Mouse (Mus musculus) cerebellum, adult (tissue): ENCODE measurements around the gene Nlk.
"Not testable (repeated sequence)": the region's sequence is repeated elsewhere in the genome, so short reads cannot be mapped to it uniquely, and the experiment has no call there.

Experiments used
- ATAC-seq: cut with Nextera tagmentation; 2 replicates; pipeline ENCODE4 v1.9.2; 2017; ENCODE audit warnings: mild to moderate bottlenecking, moderate library complexity, mixed read lengths; ENCODE audit not compliant: insufficient number of reproducible peaks, low FRiP score, low TSS enrichment

Gene Nlk

GRCm38 (mm10) chr11:78550168-78551058, 146.8 kb downstream of the Nlk start, which contains the start of gene Tmem97:
TSS of gene Tmem97 (minus strand) at chr11:78550777.
- ATAC-seq, result peak; percentile 100

- ATAC-seq, result no peak
These were observed 147.6 kb downstream of the Nlk start for GRCm38 (mm10) chr11:78549491-78549987.

GRCm38 (mm10) chr11:78547718-78548460, 149.3 kb downstream of the Nlk start:
- ATAC-seq, result no peak

DNA sequence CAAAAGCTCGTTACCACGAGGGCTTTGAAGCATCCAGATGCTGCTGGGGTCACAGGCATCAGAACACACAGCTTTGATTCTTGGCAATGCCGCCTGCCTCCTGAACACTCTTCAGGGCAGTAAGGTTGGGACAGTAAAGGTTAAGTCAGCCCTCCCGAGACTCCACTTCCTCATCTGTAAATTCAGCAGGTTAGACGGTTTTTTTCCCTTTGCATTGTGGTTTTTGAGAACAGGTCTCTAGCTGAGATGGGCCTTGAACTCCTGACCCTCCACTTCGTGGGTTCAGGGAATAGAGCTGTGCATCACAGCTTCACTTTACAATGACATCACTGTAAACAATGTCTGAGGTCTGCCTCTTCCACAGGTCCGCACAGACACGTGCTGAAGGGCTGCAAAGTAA, 152.0 kb downstream of the Nlk start:
- ATAC-seq, result no peak

GRCm38 (mm10) chr11:78544449-78545111, 152.6 kb downstream of the Nlk start:
- ATAC-seq, result no peak

DNA sequence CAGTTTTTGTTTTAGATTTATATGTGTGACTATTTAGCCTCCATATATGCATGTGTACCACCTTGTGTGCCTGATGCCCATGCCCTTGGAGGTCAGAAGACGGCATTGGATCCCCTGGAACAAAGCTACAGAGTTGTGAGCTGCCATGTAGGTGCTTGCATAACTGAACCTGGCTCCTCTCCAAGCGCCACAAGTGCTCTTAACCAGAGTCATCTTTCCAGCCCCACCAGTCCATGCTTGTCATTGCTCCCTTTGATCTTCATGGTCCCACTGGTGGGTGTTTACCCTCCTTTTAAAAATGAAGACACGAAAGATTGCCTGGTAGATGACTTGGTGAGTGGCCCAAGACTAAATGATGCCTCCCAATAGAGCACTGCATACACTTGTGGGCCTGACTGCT, 156.8 kb downstream of the Nlk start:
- no peak for ATAC-seq

- ATAC-seq, result no peak
These were observed 160.5 kb downstream of the Nlk start for GRCm38 (mm10) chr11:78536690-78537084.

DNA sequence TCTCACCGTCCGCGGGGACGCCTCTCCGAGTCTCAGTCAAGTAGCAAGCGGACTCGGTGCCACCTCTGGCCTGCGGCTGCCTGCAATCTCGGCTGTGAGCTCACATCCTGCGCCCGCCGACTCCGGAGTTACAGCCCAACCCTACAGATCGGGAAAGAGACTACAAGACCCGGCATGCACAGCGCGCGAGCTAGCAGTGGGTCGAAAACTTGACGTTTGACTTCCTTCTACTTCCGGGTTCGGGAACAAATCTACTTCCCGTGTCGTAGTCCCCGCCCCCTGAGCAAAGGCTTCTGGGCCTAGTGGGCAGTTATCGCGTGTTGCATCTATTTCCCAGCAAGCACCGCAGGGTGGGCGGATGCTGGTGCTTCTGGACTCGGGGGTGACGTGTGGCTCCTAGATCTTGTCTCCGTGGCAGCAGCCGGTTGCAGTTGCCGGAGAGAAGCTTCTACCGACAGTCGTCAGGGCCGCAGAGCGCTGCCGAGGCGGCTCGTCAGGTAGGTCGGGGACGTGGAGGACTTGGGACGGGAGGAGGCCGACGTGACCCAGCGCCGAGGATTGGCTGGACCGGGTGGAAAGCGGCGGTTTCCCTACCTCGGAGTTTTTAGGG, 161.0 kb downstream of the Nlk start, which contains the start of the genes Tnfaip1 and Ift20:
Gene Tnfaip1 (minus strand): TSS at position 253 of the 610 bp plus-strand sequence.
Gene Ift20 (plus strand): TSS at position 282 of the 610 bp plus-strand sequence.
- peak; percentile 96 for ATAC-seq

DNA sequence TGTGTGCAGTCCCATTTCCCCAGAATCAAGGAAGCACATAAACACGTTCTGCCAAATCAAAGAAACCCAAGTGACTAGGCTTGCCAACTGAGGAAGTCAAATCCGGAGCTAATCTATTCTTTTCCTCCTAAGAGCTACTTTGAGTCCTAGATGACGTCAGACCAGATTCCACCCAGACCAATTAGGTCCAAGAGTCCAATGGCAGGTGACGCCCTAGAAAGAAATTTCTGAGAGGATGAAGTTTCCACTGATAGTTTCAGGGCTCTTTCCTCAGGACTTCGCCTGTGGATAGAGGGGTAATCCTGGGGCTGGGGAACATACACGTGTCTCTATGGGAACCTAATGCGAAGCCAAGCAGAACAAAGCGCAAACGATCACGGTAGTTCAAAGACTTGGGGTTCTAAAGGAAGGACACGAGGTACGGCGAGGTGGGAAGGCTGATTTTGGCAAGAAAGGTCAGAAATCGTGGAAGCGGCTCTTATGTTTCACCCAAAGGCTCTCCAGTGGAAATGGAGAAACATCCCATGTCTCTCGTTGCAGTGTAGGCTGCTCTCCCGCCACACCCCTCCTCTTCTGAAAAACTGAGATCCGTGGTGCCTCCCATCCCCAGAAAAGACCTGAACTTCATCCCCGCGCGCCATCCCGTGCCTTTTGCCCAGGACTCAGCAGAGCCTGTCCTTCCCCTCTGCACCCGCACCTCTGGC, 161.6 kb downstream of the Nlk start:
- ATAC-seq, result peak; percentile 22; the same call in 1 of the 2 replicates

DNA sequence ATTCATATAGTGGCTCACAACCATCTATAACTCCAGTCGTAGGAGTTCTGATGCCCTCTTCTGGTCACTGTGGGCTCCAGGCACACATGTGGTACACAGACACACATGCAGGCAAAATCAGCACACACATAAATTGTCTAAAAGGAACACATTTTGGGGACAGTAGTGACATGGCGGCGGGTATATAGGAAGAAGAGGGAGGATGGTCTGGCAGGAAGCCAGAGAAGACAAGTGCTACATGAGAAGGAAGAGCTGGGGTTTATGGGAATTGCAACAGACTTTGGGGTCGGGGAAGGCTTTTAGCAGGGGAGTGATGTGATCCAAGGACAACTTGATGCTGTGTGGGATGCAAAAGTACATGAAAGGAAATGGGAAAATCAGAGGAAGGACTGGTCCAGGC, 162.7 kb downstream of the Nlk start:
- ATAC-seq, result no peak

GRCm38 (mm10) chr11:78531515-78531914, 165.7 kb downstream of the Nlk start:
- ATAC-seq, result not testable (repeated sequence)

GRCm38 (mm10) chr11:78531046-78531445, 166.1 kb downstream of the Nlk start:
- no peak for ATAC-seq

GRCm38 (mm10) chr11:78530001-78530400, 167.2 kb downstream of the Nlk start:
- ATAC-seq, result no peak

GRCm38 (mm10) chr11:78528714-78529113, 168.5 kb downstream of the Nlk start:
- no peak for ATAC-seq

GRCm38 (mm10) chr11:78524838-78525237, 172.3 kb downstream of the Nlk start:
- no peak for ATAC-seq

DNA sequence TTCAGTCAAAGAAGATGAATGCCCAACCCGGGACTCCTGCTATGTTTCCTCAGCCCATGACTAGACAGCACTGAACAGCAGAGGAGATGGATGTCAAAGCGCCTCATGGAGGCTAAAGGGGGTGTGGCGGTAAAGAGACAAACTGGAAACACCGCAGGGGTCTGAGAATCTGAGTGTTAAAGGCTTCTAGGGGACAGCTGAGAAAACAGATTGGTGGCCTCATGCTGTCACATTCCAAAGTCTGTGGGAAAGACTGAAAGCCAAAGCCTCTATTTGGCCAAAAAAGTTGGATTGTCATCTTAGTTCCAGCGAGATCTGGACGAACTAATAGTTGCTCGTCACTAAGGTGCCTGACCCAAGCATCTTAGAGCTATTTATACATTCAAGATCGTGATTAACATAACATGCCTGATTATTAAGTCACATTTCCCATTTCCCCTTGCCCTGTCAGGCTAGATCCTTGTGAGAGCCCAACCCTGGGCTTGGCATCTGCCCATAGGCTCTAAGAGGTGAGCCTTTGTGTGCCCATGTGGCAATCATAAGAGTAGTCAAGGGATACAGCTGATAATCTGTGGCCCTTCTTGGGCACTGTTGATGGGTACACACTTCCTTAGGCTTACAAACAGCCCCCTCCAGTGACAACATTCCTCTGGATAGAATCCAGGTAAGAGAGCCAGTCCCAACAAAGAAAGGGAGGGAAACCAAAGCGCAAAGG, 173.8 kb downstream of the Nlk start:
- no peak for ATAC-seq

DNA sequence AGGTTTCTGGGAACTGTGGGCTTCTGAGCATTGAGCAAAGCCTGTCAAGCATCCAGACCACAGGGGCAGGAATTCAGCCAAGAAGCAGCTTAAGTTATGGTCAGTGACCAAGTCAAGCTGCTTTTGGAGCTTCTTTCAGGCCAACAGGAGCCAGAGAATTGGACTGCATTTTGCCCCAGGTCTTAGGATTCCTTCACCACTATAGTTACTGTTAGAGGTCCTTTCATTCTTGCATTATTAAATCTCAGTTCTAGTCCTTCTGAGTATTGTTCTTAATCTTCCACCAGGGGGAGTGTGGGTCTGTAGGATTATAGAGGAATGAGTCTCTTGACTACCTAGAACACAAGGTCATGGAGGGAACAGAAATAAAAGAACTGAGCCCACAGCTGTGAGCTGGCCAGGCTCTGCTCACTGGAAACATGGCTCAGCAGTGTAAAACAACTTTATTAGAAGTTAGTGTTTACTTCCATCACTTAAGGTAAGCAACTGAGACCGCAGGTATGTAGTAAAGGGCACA, 174.6 kb downstream of the Nlk start:
- ATAC-seq, result no peak

- no peak for ATAC-seq
These were observed 175.3 kb downstream of the Nlk start for GRCm38 (mm10) chr11:78521880-78522279.

DNA sequence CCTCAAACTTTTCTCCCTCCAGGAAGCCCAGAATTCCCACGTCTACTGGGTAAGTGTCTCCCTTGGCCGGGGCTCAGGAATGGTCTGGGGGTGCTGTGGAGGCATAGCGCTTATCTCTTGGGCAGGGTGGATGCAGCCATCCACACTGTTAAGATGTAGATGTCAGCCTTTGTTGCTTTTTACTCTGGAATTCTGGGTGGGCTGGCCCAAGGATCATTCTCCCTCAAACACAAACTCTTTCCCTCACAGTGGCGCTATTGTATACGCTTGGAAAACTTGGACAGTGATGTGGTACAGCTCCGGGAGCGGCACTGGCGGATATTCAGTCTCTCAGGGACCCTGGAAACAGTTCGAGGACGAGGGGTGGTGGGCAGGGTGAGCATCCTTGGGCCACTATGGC, 178.2 kb downstream of the Nlk start:
- ATAC-seq, result no peak
